ENCODE assay signal across 9 mouse cellular contexts in genomic region chr8:70561809-70562535, GRCm38 (mm10). TPM values are rescaled to one million over a fixed set of nuclear protein-coding genes. Genes with fewer than 3 reads are reported as not detected.
A peak's percentile ranks its signal among the peaks of the same experiment; 100 is the strongest.
DNase-seq lines count a peak whose midpoint lies in the region; TF ChIP-seq lines count a peak whose summit lies in the region.
"Had no signal": no experiment of that assay in that cellular context is flagged by ENCODE, and none has a peak within 500 bp of the region (broad histone marks: within the 10 kb centered on the region; RNA-seq: fewer than 3 reads in every experiment).

No protein-coding gene starts in this region.

- no peaks in the 10 kb centered on the region for H3K27me3 ChIP-seq in small intestine, adult 2 months (ENCODE audit: control insufficient read depth, insufficient read depth, low read length)
- H3K27me3 ChIP-seq: embryonic facial prominence, embryonic 13.5 days; limb, embryonic 13.5 days had no signal

- peak; percentile 64 for DNase-seq in urinary bladder, postnatal 14 days (ENCODE audit: low spot score)
- no peak for DNase-seq in urinary bladder, adult 2 months (ENCODE audit: low spot score)
- peak; percentile 74 for DNase-seq in gastrocnemius, postnatal 14 days
- peak; percentile 49 to 60 for DNase-seq in kidney, postnatal 4 days
- DNase-seq in right cerebral cortex, postnatal 25 days: no peak
- no peak for DNase-seq in frontal cortex, postnatal 10 days (ENCODE audit: low spot score in 2 of 2)

- WGBS in small intestine, adult 2 months: 48% methylated on average over 7 of the region's 7 CpGs

- peaks cover 57% of the 10 kb centered on the region for H3K4me1 ChIP-seq in small intestine, adult 2 months (ENCODE audit: control insufficient read depth, insufficient read depth, insufficient read length, low read length)

- 0 out of 2 replicates have a peak, but pooled peaks have one; percentile 9 for TF ChIP-seq POLR2A in small intestine, adult 2 months (IDR thresholded peaks at IDR 0.05; ENCODE audit: low read depth, low read length)

- TF ChIP-seq CTCF in small intestine, adult 2 months (IDR thresholded peaks at IDR 0.05; ENCODE audit: extremely low read depth, insufficient read length, insufficient replicate concordance, low read depth, low read length): no peak

- peak overlapping the region; percentile 74 for H3K27ac ChIP-seq in small intestine, adult 2 months (ENCODE audit: insufficient read depth, low read depth, low read length)
- H3K27ac ChIP-seq: embryonic facial prominence, embryonic 13.5 days; limb, embryonic 13.5 days had no signal

- intact Hi-C loops in gastrocnemius, postnatal 14 days (cut with DNase I; ENCODE audit: low total_unique reads): no loop called here

- H3K36me3 ChIP-seq in small intestine, adult 2 months (ENCODE audit: control insufficient read depth, insufficient read depth, low read length): no peaks in the 10 kb centered on the region

- H3K4me3 ChIP-seq in small intestine, adult 2 months (ENCODE audit: low read depth, low read length): no peak overlapping the region
- H3K4me3 ChIP-seq: embryonic facial prominence, embryonic 13.5 days; limb, embryonic 13.5 days had no signal

RNA-seq across cellular contexts. Expression of gene Ell, which starts 22.7 kb away (rescaled TPM):
- polyA plus RNA-seq in urinary bladder, adult 2 months (2012; rRNA removed): 21.3 and 26.9 TPM in 2 replicates
- 10 to 100 TPM in 1 of 2 experiments, 1 to 10 TPM in 1; 9.0 to 10.3 TPM for total RNA-seq in gastrocnemius, postnatal 14 days (2021)
- polyA plus RNA-seq in small intestine, adult 2 months (2012; rRNA removed): 20.5 and 45.6 TPM in 2 replicates

RNA-seq across cellular contexts. Expression of gene Isyna1, which starts 32.2 kb away (rescaled TPM):
- 37.9 and 49.6 TPM in 2 replicates for polyA plus RNA-seq in urinary bladder, adult 2 months (2012; rRNA removed)
- 10 to 100 TPM; 18.7 to 24.7 TPM for total RNA-seq in gastrocnemius, postnatal 14 days (2021)
- polyA plus RNA-seq in small intestine, adult 2 months (2012; rRNA removed): 61.8 and 92.4 TPM in 2 replicates

RNA-seq across cellular contexts. Expression of gene Kxd1, which starts 34.2 kb away (rescaled TPM):
- 73.9 and 74.2 TPM in 2 replicates for polyA plus RNA-seq in urinary bladder, adult 2 months (2012; rRNA removed)
- 10 to 100 TPM; 64.9 to 73.0 TPM for total RNA-seq in gastrocnemius, postnatal 14 days (2021)
- 34.3 and 64.4 TPM in 2 replicates for polyA plus RNA-seq in small intestine, adult 2 months (2012; rRNA removed)

RNA-seq across cellular contexts. Expression of gene Fkbp8, which starts 34.4 kb away (rescaled TPM):
- polyA plus RNA-seq in urinary bladder, adult 2 months (2012; rRNA removed): 300 and 366 TPM in 2 replicates
- 100 to 1,000 TPM; 116 to 117 TPM for total RNA-seq in gastrocnemius, postnatal 14 days (2021)
- 300 and 623 TPM in 2 replicates for polyA plus RNA-seq in small intestine, adult 2 months (2012; rRNA removed)

RNA-seq across cellular contexts. Expression of gene Ssbp4, which starts 46.7 kb away (rescaled TPM):
- polyA plus RNA-seq in urinary bladder, adult 2 months (2012; rRNA removed): 73.5 and 74.6 TPM in 2 replicates
- 10 to 100 TPM; 22.9 to 25.7 TPM for total RNA-seq in gastrocnemius, postnatal 14 days (2021)
- 81.7 and 138 TPM in 2 replicates for polyA plus RNA-seq in small intestine, adult 2 months (2012; rRNA removed)

Comparison
In these comparisons a context has a peak if more than half of its experiments do, and no peak if none do; other contexts are left out.
1. DNase-seq: peak in urinary bladder, postnatal 14 days (single experiment), gastrocnemius, postnatal 14 days (single experiment) and kidney, postnatal 4 days (2 of 2); none in urinary bladder, adult 2 months (single experiment), right cerebral cortex, postnatal 25 days (single experiment) and frontal cortex, postnatal 10 days (0 of 2).